Mouse (Mus musculus): Measurements from ENCODE around the gene Hist3h2a.

Gene Hist3h2a

GRCm38 (mm10) chr11:58957226-58957914, 2.9 kb downstream of the Hist3h2a start:
- TF ChIP-seq GATA4 (IDR thresholded peaks at IDR 0.05; ENCODE audit: insufficient replicate concordance, low read length): no peak

DNA sequence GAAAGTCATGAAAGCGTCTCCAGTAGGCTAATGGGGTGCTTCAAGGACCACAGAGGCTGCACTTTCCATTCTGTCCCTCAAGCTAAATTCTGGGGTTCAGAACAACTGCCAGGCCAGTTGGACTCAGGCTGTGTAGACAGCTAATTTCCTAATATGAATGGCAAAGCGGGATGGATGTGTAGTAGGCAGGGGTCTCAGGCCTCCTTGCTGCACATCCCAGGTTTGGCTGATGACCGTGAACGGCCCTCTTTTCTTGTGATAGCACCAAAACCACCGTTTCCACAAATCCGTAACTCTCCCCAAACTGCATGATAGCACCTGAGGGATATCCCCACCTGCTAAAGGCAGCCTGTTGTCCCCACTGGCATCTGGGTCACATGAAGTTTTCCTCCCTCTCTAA, 4.1 kb downstream of the Hist3h2a start:
- TF ChIP-seq GATA4 (IDR thresholded peaks at IDR 0.05; ENCODE audit: insufficient replicate concordance, low read length): no peak

- no peak for TF ChIP-seq GATA4 (IDR thresholded peaks at IDR 0.05; ENCODE audit: insufficient replicate concordance, low read length)
These were observed 4.8 kb downstream of the Hist3h2a start for GRCm38 (mm10) chr11:58959186-58959825.

DNA sequence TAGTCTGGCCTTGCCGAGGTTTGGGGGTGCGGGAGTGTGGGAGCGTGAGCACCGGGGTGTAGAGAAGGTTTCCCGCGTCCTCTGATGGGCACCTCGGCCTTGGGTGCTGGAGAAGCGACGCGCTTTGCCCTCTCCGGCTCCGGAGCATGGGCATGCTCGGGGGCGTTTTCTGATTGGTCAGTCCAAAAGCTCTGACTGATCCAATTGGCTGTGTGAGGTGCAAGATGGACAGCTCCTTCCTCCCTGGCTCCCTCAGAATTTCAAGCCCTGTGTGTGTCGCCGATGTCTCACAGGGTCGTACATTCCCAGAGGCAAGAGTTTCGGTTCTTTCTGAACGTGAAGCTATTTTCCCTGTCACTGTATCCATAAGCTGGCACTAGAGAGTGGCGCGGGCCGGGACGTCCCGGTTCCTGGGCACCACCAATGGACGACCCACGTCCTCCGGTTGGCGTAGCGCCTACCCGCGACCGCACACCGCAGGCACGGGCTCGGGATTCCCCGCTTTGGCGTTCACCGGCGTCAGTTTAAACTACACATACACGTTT, 5.5 kb downstream of the Hist3h2a start:
- no peak for TF ChIP-seq GATA4 (IDR thresholded peaks at IDR 0.05; ENCODE audit: insufficient replicate concordance, low read length)

GRCm38 (mm10) chr11:58961364-58962177, 7.1 kb downstream of the Hist3h2a start:
- TF ChIP-seq GATA4 (IDR thresholded peaks at IDR 0.05; ENCODE audit: insufficient replicate concordance, low read length): no peak

DNA sequence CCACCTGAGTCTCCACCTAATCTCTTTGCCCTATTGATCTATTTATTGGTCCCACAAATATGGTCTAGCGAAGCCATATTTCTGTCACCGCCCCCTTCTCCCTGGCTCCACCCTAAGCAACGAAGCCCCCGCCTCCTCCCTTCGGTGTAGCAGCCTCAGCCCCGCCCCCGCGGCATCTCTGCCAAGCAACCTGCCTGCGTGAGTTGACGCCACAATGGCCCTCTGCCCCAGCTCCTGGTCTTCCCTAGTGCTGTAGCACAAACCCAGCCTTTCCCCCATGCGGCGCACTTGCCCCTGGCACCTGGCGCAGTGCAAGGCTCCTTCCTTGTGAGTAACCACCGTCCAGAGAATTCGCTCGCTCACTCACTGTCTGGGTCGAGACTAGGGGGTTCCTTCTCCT, 9.1 kb downstream of the Hist3h2a start:
- no peak for TF ChIP-seq GATA4 (IDR thresholded peaks at IDR 0.05; ENCODE audit: insufficient replicate concordance, low read length)

DNA sequence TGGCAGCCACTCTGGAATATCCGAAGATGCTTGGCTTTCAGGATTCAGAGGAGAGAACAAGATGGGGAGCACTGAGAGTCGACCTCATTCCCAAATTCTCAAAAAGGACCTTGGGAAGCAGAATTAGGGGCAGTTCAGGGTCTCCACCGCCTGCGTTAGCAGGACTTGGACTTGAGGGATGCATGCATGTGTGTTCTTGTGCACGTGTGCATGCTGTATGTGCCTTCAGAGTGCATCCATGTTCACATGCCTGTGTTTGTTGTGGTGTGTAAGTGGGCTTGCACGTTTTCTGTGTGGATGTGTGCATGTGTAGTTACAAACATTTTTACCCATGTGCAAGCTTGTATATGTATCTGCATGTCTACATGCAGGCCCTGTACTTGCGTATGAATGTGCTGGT, 9.7 kb downstream of the Hist3h2a start:
- no peak for TF ChIP-seq GATA4 (IDR thresholded peaks at IDR 0.05; ENCODE audit: insufficient replicate concordance, low read length)

- TF ChIP-seq GATA4 (IDR thresholded peaks at IDR 0.05; ENCODE audit: insufficient replicate concordance, low read length): no peak
These were observed 10.7 kb downstream of the Hist3h2a start for GRCm38 (mm10) chr11:58965001-58965760.

DNA sequence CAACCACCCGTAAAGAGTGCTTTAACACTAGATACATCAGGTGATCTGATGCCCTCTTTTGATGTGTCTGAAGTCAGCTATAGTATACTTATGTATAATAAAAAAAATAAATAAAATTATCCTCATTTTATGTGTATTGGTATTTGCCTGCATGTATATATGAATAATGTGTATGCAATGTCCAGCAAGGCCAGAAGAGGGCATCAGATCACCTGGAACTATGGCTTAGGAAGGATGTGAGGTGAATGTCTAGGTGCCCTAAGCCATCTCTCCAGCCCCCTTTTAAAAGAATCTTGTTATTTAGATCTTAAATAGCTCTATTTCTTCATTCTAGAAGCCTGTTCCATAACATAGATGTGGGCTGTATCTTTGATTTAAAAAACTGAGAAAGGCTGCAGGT, 12.9 kb downstream of the Hist3h2a start:
- no peak for TF ChIP-seq GATA4 (IDR thresholded peaks at IDR 0.05; ENCODE audit: insufficient replicate concordance, low read length)

DNA sequence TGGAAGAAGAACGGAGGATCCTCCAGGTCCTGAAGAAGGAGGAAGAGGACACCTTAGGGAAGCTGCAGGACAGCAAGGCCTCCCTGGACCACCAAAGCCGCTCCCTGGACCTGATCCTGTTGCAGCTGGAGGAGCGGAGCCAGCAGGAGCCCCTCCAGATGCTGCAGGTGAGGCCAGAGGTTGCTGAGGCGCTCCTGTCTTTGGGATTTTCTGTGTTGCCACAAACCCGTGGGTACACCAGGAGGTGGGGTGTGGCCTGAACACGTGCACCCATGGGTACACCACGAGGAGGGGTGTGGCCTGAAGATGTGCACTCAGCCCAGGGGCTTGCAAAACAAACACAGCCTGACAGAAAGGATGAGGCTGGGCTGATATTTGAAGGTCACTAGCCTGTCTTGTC, 14.1 kb downstream of the Hist3h2a start:
- no peak for TF ChIP-seq GATA4 (IDR thresholded peaks at IDR 0.05; ENCODE audit: insufficient replicate concordance, low read length)

- no peak for TF ChIP-seq GATA4 (IDR thresholded peaks at IDR 0.05; ENCODE audit: insufficient replicate concordance, low read length)
These were observed 14.5 kb downstream of the Hist3h2a start for GRCm38 (mm10) chr11:58969027-58969426.

DNA sequence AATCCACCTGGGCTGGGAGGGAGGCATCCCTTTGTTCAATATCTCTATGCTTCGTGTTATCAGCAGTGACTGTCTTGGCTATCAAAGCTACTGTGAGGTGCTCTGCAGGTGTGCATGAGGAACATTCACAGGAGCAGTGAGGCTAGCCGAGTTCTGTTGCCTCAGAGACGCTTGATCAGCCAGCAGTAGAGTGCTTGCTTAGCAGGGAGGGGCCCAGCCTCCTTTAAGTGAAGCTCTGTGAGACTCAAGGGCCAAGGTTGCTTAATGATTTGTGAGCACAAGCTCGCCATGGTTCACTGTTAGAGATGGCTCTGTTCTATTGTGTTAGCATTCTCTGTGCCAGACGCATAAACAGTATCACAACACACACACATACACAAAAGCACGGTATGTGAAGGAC, 15.2 kb downstream of the Hist3h2a start:
- TF ChIP-seq GATA4 (IDR thresholded peaks at IDR 0.05; ENCODE audit: insufficient replicate concordance, low read length): no peak

GRCm38 (mm10) chr11:58970831-58971530, 16.5 kb downstream of the Hist3h2a start:
- no peak for TF ChIP-seq GATA4 (IDR thresholded peaks at IDR 0.05; ENCODE audit: insufficient replicate concordance, low read length)

DNA sequence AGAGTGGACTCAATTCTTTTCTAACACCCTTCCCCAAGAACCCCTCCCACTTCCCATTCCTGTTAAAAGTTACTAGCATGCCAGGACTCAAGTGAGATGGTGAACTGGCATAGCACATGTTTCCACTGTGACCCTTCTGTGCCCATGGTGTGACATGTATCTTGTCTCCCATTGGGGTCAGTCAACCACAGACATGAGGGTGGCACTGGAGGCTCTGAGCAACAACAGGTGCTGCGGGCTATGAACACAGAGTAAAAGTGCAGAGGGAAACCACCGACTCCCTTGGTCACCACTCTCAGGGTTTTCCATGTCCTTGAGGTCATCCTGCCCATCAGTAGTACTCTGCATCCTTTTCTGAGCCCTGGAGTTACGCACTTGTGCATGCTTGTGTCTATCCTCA, 17.3 kb downstream of the Hist3h2a start:
- no peak for TF ChIP-seq GATA4 (IDR thresholded peaks at IDR 0.05; ENCODE audit: insufficient replicate concordance, low read length)

Measured in liver, adult (tissue).